Mouse (Mus musculus): ENCODE data around the gene Ppid. TPM values are rescaled to one million over a fixed set of nuclear protein-coding genes. Genes with fewer than 3 reads are reported as not detected.

Gene Ppid
- polyA plus RNA-seq, 1 experiment from 2014 or later = 146 TPM

DNA sequence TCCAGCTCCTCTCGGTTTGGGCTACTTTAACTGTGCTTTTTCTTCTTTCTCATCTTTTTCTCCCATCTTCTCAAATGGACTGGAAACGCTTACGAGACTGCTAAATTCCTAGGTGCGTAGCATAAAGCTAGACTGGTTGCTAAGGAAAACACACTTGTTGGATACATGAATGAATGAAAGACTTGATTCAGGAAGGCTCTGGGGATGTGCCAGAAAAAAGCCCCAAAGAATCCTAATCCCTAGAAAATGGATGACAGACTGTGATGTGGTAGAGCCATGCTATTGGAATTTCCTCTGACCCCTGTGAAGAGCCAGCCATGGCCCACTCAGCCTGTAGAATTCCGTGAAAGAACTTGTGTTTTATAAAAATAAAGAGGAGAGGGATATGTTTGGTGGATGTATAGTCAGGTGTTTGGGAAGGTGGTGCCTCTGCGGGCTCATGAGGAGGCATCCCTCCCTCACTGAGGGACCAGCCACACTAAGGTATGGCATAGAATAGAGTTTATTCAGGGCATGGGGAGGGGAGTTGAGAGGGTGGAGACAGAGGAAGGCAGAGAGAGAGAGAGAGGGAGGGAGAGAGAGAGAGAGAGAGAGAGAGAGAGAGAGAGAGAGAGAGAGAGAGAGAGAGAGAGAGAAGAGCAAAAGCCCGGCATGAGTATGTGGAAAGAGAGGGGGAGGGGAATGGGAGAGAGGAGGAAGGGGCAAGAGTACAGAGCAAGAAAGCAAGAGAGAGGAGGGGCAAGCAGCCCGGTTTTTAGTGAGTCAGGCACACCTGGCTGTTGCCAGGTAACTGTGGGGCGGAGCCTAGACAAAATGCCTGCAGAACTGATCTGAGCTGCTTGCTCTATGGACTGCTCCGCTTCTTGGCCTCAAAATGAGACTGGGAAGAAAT, 15.3 kb upstream of the Ppid start:
- Histone ChIP-seq H3K36me3 (no peaks in the 10 kb centered on the region), H3K27ac (replicated peaks) (peak overlapping the region; percentile 62), H3K27me3 (no peaks in the 10 kb centered on the region), H3K9me3 (no peaks in the 10 kb centered on the region), H3K4me2 (peak overlapping the region; percentile 19; the same call in 1 of the 2 replicates), H3K4me3 (no peak overlapping the region), H3K4me1 (replicated peaks) (peaks cover 9% of the 10 kb centered on the region; the same call in 1 of the 2 replicates), H3K9ac (no peak overlapping the region)
- ATAC-seq (ENCODE audit: low FRiP score, low read depth) = peak; percentile 65
- WGBS = 30% methylated on average over 10 of the region's 10 CpGs

GRCm38 (mm10) chr3:79576468-79576816, 14.7 kb upstream of the Ppid start:
- ATAC-seq (ENCODE audit: low FRiP score, low read depth) = 0 out of 2 replicates have a peak, but pooled peaks have one; percentile 6
- Histone ChIP-seq H3K27me3 (no peaks in the 10 kb centered on the region), H3K36me3 (no peaks in the 10 kb centered on the region), H3K9me3 (no peaks in the 10 kb centered on the region), H3K4me3 (no peak overlapping the region), H3K27ac (replicated peaks) (no peak overlapping the region), H3K9ac (no peak overlapping the region), H3K4me1 (replicated peaks) (peaks cover 9% of the 10 kb centered on the region; the same call in 1 of the 2 replicates), H3K4me2 (peak overlapping the region; percentile 19; the same call in 1 of the 2 replicates)
- 14% methylated on average over 3 of the region's 3 CpGs for WGBS

GRCm38 (mm10) chr3:79576865-79577264, 14.3 kb upstream of the Ppid start:
- 0 out of 2 replicates have a peak, but pooled peaks have one; percentile 28 for ATAC-seq (ENCODE audit: low FRiP score, low read depth)
- Histone ChIP-seq H3K9ac (no peak overlapping the region), H3K27ac (replicated peaks) (no peak overlapping the region), H3K4me1 (replicated peaks) (peaks cover 9% of the 10 kb centered on the region; the same call in 1 of the 2 replicates), H3K27me3 (no peaks in the 10 kb centered on the region), H3K4me3 (no peak overlapping the region), H3K36me3 (no peaks in the 10 kb centered on the region), H3K9me3 (no peaks in the 10 kb centered on the region), H3K4me2 (no peak overlapping the region)
- 24% methylated on average over 5 of the region's 5 CpGs for WGBS

- no peak for ATAC-seq (ENCODE audit: low FRiP score, low read depth)
- Histone ChIP-seq H3K36me3 (no peaks in the 10 kb centered on the region), H3K27ac (replicated peaks) (no peak overlapping the region), H3K4me3 (no peak overlapping the region), H3K4me2 (no peak overlapping the region), H3K4me1 (replicated peaks) (peaks cover 9% of the 10 kb centered on the region; the same call in 1 of the 2 replicates), H3K9ac (no peak overlapping the region), H3K27me3 (no peaks in the 10 kb centered on the region), H3K9me3 (no peaks in the 10 kb centered on the region)
- WGBS = 88% methylated on average over 6 of the region's 6 CpGs
These were observed 13.5 kb upstream of the Ppid start for GRCm38 (mm10) chr3:79577606-79578005.

DNA sequence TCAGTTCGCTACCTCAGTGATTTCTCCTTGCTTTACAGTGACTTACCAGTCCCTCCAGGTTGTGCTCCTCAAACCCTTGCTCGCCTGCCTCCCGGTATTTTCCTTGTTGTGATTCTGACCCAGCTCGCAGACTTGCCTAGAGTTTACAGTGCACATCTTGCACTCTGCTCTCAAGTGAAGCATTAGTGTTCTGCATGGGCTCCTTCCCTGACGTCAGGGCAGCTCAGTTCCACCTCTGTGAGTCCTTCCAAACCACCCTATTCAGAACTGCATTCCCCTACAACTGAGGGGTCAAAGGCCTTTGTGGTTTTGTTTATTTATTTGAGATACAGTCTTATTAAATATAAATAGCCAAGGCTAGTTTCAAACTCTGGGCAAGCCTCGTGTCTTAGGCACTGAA, 13.0 kb upstream of the Ppid start:
- no peaks in the 10 kb centered on the region for H3K36me3 ChIP-seq
- no peak overlapping the region for H3K4me2 ChIP-seq
- WGBS = 74% methylated on average over 6 of the region's 6 CpGs
- H3K27me3 ChIP-seq = no peaks in the 10 kb centered on the region
- no peak overlapping the region for H3K9ac ChIP-seq
- no peak overlapping the region for H3K27ac ChIP-seq (replicated peaks)
- no peak overlapping the region for H3K4me3 ChIP-seq
- ATAC-seq (ENCODE audit: low FRiP score, low read depth) = no peak
- no peaks in the 10 kb centered on the region for H3K9me3 ChIP-seq
- peaks cover 9% of the 10 kb centered on the region; the same call in 1 of the 2 replicates for H3K4me1 ChIP-seq (replicated peaks)

DNA sequence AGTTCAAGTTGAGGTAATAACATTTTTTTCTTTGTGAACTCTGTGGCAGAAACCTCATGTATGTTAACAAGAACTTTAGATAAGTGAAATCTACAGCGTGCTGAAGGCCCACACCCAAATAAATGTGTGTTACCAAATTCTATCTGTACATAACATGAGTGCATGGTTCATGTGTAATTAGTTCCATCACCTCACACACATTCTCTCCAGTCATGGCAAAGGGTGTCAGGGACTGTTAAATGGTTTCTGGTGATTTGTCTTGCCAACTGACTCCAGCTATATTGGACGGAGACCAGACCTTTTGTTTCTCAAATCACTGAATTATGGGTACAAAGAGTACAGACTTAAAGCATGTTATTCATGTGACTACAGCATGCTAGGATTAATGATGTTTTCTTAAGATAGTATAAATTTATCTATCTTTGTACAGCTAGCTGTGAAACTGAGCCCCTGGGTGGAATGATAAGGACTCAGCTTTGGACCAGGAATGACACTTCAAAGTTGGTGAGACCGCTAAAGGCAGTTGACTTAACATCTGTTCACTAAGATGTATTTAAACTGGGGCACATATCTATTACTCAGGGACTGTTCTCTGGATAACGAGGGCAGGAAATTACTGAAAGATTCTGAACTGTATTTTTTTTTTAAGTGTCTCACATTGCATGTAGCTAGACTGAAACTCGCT, 11.1 kb upstream of the Ppid start:
- Histone ChIP-seq H3K27ac (replicated peaks) (no peak overlapping the region), H3K4me3 (no peak overlapping the region), H3K27me3 (no peaks in the 10 kb centered on the region), H3K9me3 (no peaks in the 10 kb centered on the region), H3K4me2 (no peak overlapping the region), H3K36me3 (no peaks in the 10 kb centered on the region), H3K9ac (no peak overlapping the region), H3K4me1 (replicated peaks) (peaks cover 9% of the 10 kb centered on the region; the same call in 1 of the 2 replicates)
- 80% methylated on average over 5 of the region's 5 CpGs for WGBS
- ATAC-seq (ENCODE audit: low FRiP score, low read depth) = no peak

- Histone ChIP-seq H3K36me3 (no peaks in the 10 kb centered on the region), H3K4me3 (no peak overlapping the region), H3K4me1 (replicated peaks) (peaks cover under 1% of the 10 kb centered on the region), H3K9ac (no peak overlapping the region), H3K4me2 (0 out of 2 replicates have a peak overlapping the region, but pooled peaks have one; percentile 7), H3K27ac (replicated peaks) (no peak overlapping the region), H3K27me3 (no peaks in the 10 kb centered on the region), H3K9me3 (no peaks in the 10 kb centered on the region)
- ATAC-seq (ENCODE audit: low FRiP score, low read depth) = peak; percentile 70
- WGBS = 5% methylated on average over 6 of the region's 6 CpGs
These were observed 4.3 kb upstream of the Ppid start for GRCm38 (mm10) chr3:79586804-79587203.

- no peak for ATAC-seq (ENCODE audit: low FRiP score, low read depth)
- H3K36me3 ChIP-seq = peaks cover 7% of the 10 kb centered on the region
- no peak overlapping the region for H3K27ac ChIP-seq (replicated peaks)
- H3K4me2 ChIP-seq = no peak overlapping the region
- H3K4me3 ChIP-seq = no peak overlapping the region
- H3K27me3 ChIP-seq = no peaks in the 10 kb centered on the region
- no peaks in the 10 kb centered on the region for H3K9me3 ChIP-seq
- peaks cover 13% of the 10 kb centered on the region for H3K4me1 ChIP-seq (replicated peaks)
- 90% methylated on average over 2 of the region's 2 CpGs for WGBS
- no peak overlapping the region for H3K9ac ChIP-seq
These were observed 1.5 kb upstream of the Ppid start for GRCm38 (mm10) chr3:79589671-79590070.

- H3K36me3 ChIP-seq = peaks cover 23% of the 10 kb centered on the region
- WGBS = 8% methylated on average over 15 of the region's 15 CpGs
- H3K4me2 ChIP-seq = peak overlapping the region; percentile 76
- H3K9me3 ChIP-seq = no peaks in the 10 kb centered on the region
- H3K4me1 ChIP-seq (replicated peaks) = peaks cover 13% of the 10 kb centered on the region
- H3K27ac ChIP-seq (replicated peaks) = peak overlapping the region; percentile 74
- peak overlapping the region; percentile 68 for H3K9ac ChIP-seq
- ATAC-seq (ENCODE audit: low FRiP score, low read depth) = peak; percentile 36; the same call in 1 of the 2 replicates
- H3K4me3 ChIP-seq = peak overlapping the region; percentile 74
- no peaks in the 10 kb centered on the region for H3K27me3 ChIP-seq
These were observed 790 bp downstream of the Ppid start for GRCm38 (mm10) chr3:79591793-79592471.

- Histone ChIP-seq H3K27me3 (no peaks in the 10 kb centered on the region), H3K27ac (replicated peaks) (no peak overlapping the region), H3K9me3 (no peaks in the 10 kb centered on the region), H3K4me2 (no peak overlapping the region), H3K9ac (no peak overlapping the region), H3K4me1 (replicated peaks) (peaks cover 13% of the 10 kb centered on the region), H3K4me3 (no peak overlapping the region), H3K36me3 (peaks cover 50% of the 10 kb centered on the region)
- WGBS = 92% methylated on average over 7 of the region's 7 CpGs
- ATAC-seq (ENCODE audit: low FRiP score, low read depth) = no peak
These were observed 4.3 kb downstream of the Ppid start for GRCm38 (mm10) chr3:79595468-79595867.

GRCm38 (mm10) chr3:79609886-79610285, 18.7 kb downstream of the Ppid start:
- peaks cover 56% of the 10 kb centered on the region for H3K36me3 ChIP-seq
- no peak overlapping the region for H3K4me3 ChIP-seq
- no peaks in the 10 kb centered on the region for H3K27me3 ChIP-seq

More at GRCm38 (mm10) chr3:79609886-79610285, 18.7 kb downstream of the Ppid start:
- Histone ChIP-seq H3K27ac (replicated peaks) (no peak overlapping the region), H3K9ac (no peak overlapping the region), H3K4me1 (replicated peaks) (no peaks in the 10 kb centered on the region), H3K4me2 (no peak overlapping the region), H3K9me3 (no peaks in the 10 kb centered on the region)
- ATAC-seq (ENCODE audit: low FRiP score, low read depth) = no peak
- 92% methylated on average over 2 of the region's 2 CpGs for WGBS
